In genomic region chr9:31086085-31086753, GRCm38 (mm10) we compare ENCODE assay signal across 8 mouse cellular contexts. TPM values are rescaled to one million over a fixed set of nuclear protein-coding genes. Genes with fewer than 3 reads are reported as not detected.
DNase-seq lines count a peak whose midpoint lies in the region; ATAC-seq and TF ChIP-seq lines count a peak whose summit lies in the region.

No protein-coding gene starts in this region.

- peak; percentile 83 for TF ChIP-seq CTCF in kidney, postnatal 0 days (IDR thresholded peaks at IDR 0.05; ENCODE audit: low read depth)
- TF ChIP-seq CTCF in liver, embryonic 14.5 days (IDR thresholded peaks at IDR 0.05; ENCODE audit: low read depth) = peak; percentile 84

- no peaks in the 10 kb centered on the region for H3K36me3 ChIP-seq in embryonic facial prominence, embryonic 10.5 days (replicated peaks)
- H3K36me3 ChIP-seq in heart, embryonic 14.5 days (ENCODE audit: control insufficient read depth, insufficient read depth, low read length) = no peaks in the 10 kb centered on the region
- no peaks in the 10 kb centered on the region for H3K36me3 ChIP-seq in kidney, postnatal 0 days (ENCODE audit: insufficient read depth, low read length)
- no peaks in the 10 kb centered on the region for H3K36me3 ChIP-seq in liver, embryonic 14.5 days (replicated peaks; ENCODE audit: control insufficient read depth, insufficient read depth, low read depth)

- no peak overlapping the region for H3K27ac ChIP-seq in embryonic facial prominence, embryonic 10.5 days (replicated peaks)
- no peak overlapping the region for H3K27ac ChIP-seq in heart, embryonic 14.5 days (replicated peaks in 1 of 2; ENCODE audit: control insufficient read depth in 1 of 2, insufficient read depth in 1 of 2, low read depth in 2 of 2, low read length in 2 of 2)
- H3K27ac ChIP-seq in kidney, postnatal 0 days = no peak overlapping the region
- H3K27ac ChIP-seq in liver, embryonic 14.5 days = no peak overlapping the region

- no peak overlapping the region for H3K4me3 ChIP-seq in embryonic facial prominence, embryonic 10.5 days
- no peak overlapping the region for H3K4me3 ChIP-seq in heart, embryonic 14.5 days (ENCODE audit: control insufficient read depth in 1 of 2, insufficient read depth in 1 of 2, low read depth in 1 of 2, low read length in 2 of 2)
- H3K4me3 ChIP-seq in kidney, postnatal 0 days (replicated peaks; ENCODE audit: low read depth, low read length) = no peak overlapping the region
- H3K4me3 ChIP-seq in liver, embryonic 14.5 days (ENCODE audit: insufficient read depth in 1 of 2, low read depth in 2 of 2, low read length in 2 of 2) = no peak overlapping the region

- TF ChIP-seq EP300 in liver, embryonic 14.5 days (IDR thresholded peaks at IDR 0.05; ENCODE audit: low read depth) = no peak

- WGBS in embryonic facial prominence, embryonic 10.5 days = 19% methylated on average over 10 of the region's 10 CpGs
- WGBS in heart, embryonic 14.5 days = 10% methylated on average over 10 of the region's 10 CpGs
- WGBS in kidney, postnatal 0 days = 20% methylated on average over 10 of the region's 10 CpGs
- WGBS in liver, embryonic 14.5 days (ENCODE audit: insufficient replicate concordance) = 21% methylated on average over 10 of the region's 10 CpGs

- no peak overlapping the region for H3K9ac ChIP-seq in heart, embryonic 14.5 days (ENCODE audit: low read length)
- H3K9ac ChIP-seq in kidney, postnatal 0 days (ENCODE audit: low read depth, low read length) = no peak overlapping the region
- no peak overlapping the region for H3K9ac ChIP-seq in liver, embryonic 14.5 days (replicated peaks)

- peaks cover 29% of the 10 kb centered on the region for H3K27me3 ChIP-seq in embryonic facial prominence, embryonic 10.5 days (replicated peaks; ENCODE audit: low read depth, poor library complexity, severe bottlenecking)
- peaks cover 28% of the 10 kb centered on the region for H3K27me3 ChIP-seq in heart, embryonic 14.5 days (ENCODE audit: control insufficient read depth, insufficient read depth, low read length)
- H3K27me3 ChIP-seq in kidney, postnatal 0 days (ENCODE audit: insufficient read depth, low read length) = no peaks in the 10 kb centered on the region
- H3K27me3 ChIP-seq in liver, embryonic 14.5 days (ENCODE audit: control insufficient read depth, insufficient read depth, low read length) = no peaks in the 10 kb centered on the region

- DNase-seq in CD4-positive helper T cell, adult 2 months (ENCODE audit: low read depth, low spot score) = peak; percentile 36
- peak; percentile 57 for DNase-seq in adipocyte (ENCODE audit: low spot score)
- DNase-seq in embryonic facial prominence, embryonic 10.5 days (ENCODE audit: low spot score) = peak; percentile 80
- peak; percentile 84 for DNase-seq in kidney, postnatal 0 days (ENCODE audit: low spot score)
- peak; percentile 22 to 31 (median 30) for DNase-seq in liver, embryonic 14.5 days (ENCODE audit: low read depth in 3 of 3, low spot score in 3 of 3)
- DNase-seq in ovary, postnatal 36 days (ENCODE audit: low spot score) = peak; percentile 52
- peak; percentile 57 for DNase-seq in urinary bladder, postnatal 25 days (ENCODE audit: low spot score)

- H3K4me2 ChIP-seq in heart, embryonic 14.5 days (ENCODE audit: low read length) = peak overlapping the region; percentile 30; the same call in 1 of the 2 replicates
- H3K4me2 ChIP-seq in kidney, postnatal 0 days (ENCODE audit: low read length) = no peak overlapping the region
- no peak overlapping the region for H3K4me2 ChIP-seq in liver, embryonic 14.5 days (ENCODE audit: low read depth)

- H3K9me3 ChIP-seq in embryonic facial prominence, embryonic 10.5 days = no peaks in the 10 kb centered on the region
- H3K9me3 ChIP-seq in heart, embryonic 14.5 days (ENCODE audit: control insufficient read depth, low read length) = no peaks in the 10 kb centered on the region
- H3K9me3 ChIP-seq in kidney, postnatal 0 days (replicated peaks; ENCODE audit: low read length) = no peaks in the 10 kb centered on the region
- H3K9me3 ChIP-seq in liver, embryonic 14.5 days (ENCODE audit: control insufficient read depth, low read length) = no peaks in the 10 kb centered on the region

- H3K4me1 ChIP-seq in embryonic facial prominence, embryonic 10.5 days = peaks cover 8% of the 10 kb centered on the region
- H3K4me1 ChIP-seq in heart, embryonic 14.5 days (ENCODE audit: control insufficient read depth in 2 of 2, insufficient read depth in 2 of 2, low read length in 2 of 2) = no peaks in the 10 kb centered on the region; a peak in 1 of 4 replicates
- H3K4me1 ChIP-seq in kidney, postnatal 0 days (replicated peaks; ENCODE audit: insufficient read depth, low read length) = no peaks in the 10 kb centered on the region
- H3K4me1 ChIP-seq in liver, embryonic 14.5 days (replicated peaks; ENCODE audit: control insufficient read depth in 2 of 2, insufficient read depth in 2 of 2, low read length in 1 of 2) = 0 out of 4 replicates have a peak, but pooled peaks cover 0 to 3% of the 10 kb centered on the region in 2 experiments

- no peak for ATAC-seq in heart, embryonic 14.5 days (ENCODE audit: insufficient number of reproducible peaks, insufficient read depth, low FRiP score, low read depth)
- no peak for ATAC-seq in kidney, postnatal 0 days (replicated peaks; ENCODE audit: low FRiP score, low read depth)
- no peak for ATAC-seq in liver, embryonic 14.5 days (ENCODE audit: insufficient read depth)

RNA-seq across cellular contexts. Expression of gene St14, which starts 45.4 kb away (rescaled TPM):
- polyA plus RNA-seq in embryonic facial prominence, embryonic 10.5 days (2016; fragmentation: Nextera tagmentation; extraction: Ambion mirVana) = 15.8 and 17.2 TPM in 2 replicates
- polyA plus RNA-seq in heart, embryonic 14.5 days (2014; fragmentation: Nextera tagmentation; extraction: Ambion mirVana) = 0.58 and 0.85 TPM in 2 replicates
- 45.9 and 50.8 TPM in 2 replicates for polyA plus RNA-seq in kidney, postnatal 0 days (2015; fragmentation: Nextera tagmentation; extraction: Ambion mirVana)
- 0.22 and 0.37 TPM in 2 replicates for polyA plus RNA-seq in liver, embryonic 14.5 days (2012; rRNA removed)
- polyA plus RNA-seq in liver, embryonic 14.5 days (2014; fragmentation: Nextera tagmentation; extraction: Ambion mirVana) = 0.14 and 0.33 TPM in 2 replicates

RNA-seq across cellular contexts. Expression of gene Zbtb44, which starts 55.8 kb away (rescaled TPM):
- 4.5 and 5.0 TPM in 2 replicates for polyA plus RNA-seq in embryonic facial prominence, embryonic 10.5 days (2016; fragmentation: Nextera tagmentation; extraction: Ambion mirVana)
- polyA plus RNA-seq in heart, embryonic 14.5 days (2014; fragmentation: Nextera tagmentation; extraction: Ambion mirVana) = 8.2 and 9.2 TPM in 2 replicates
- polyA plus RNA-seq in kidney, postnatal 0 days (2015; fragmentation: Nextera tagmentation; extraction: Ambion mirVana) = 8.3 and 9.8 TPM in 2 replicates
- 3.0 and 4.0 TPM in 2 replicates for polyA plus RNA-seq in liver, embryonic 14.5 days (2012; rRNA removed)
- polyA plus RNA-seq in liver, embryonic 14.5 days (2014; fragmentation: Nextera tagmentation; extraction: Ambion mirVana) = 5.6 and 6.3 TPM in 2 replicates

Comparison
In these comparisons a context has a peak if more than half of its experiments do, and no peak if none do; other contexts are left out.
1. DNase-seq: peak in every context shown above with its lines; median percentile 84 in kidney, postnatal 0 days; 80 in embryonic facial prominence, embryonic 10.5 days; 57 in adipocyte; 57 in urinary bladder, postnatal 25 days; 52 in ovary, postnatal 36 days; 36 in CD4-positive helper T cell, adult 2 months; 30 in liver, embryonic 14.5 days.